Comparison of ENCODE assay signal across 10 mouse cellular contexts in the genomic region with DNA sequence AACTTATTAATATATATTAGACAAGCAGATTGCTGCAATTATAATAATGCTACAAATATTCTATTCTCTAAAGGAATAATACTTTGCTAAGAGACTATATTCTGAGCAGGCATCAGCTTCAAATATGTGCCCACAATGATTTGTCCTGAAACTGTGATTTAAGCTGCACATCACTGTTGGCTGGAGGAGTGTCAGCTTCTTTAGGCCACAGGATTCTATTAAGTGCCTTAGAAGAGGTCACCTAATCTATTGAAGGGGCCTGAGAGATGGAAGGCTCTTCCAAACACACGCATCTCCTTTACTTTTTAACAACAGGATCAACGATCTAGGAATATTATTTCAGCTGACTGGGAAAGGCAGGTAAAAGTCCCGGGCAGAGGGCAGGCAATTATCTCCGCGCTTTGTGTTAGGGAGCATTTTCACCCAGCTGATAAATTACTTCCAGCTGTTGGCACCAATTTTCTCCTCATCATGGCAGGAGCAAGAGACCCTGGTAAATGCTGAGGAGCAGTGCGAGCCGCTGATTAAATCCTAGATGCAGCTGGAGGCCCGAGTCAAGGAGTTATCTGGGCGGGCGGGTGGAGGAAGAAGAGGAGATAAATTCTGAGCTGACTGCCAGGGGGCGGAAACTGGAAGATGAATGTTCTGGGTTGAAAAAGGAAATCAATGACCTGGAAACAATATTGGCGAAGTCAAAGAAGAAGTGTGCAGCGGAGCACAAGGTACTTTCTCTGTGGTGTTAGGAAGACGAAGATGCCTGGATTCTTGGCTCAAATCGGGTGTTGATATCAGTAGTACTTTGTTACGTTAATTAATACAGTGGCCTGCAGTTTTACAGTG.
DNase-seq lines count a peak whose midpoint lies in the region; ATAC-seq and TF ChIP-seq lines count a peak whose summit lies in the region.
"Had no signal": no experiment of that assay in that cellular context is flagged by ENCODE, and none has a peak within 500 bp of the region (broad histone marks: within the 10 kb centered on the region; RNA-seq: fewer than 3 reads in every experiment).

No protein-coding gene starts in this region.

- TF ChIP-seq POLR2A in cerebellum, adult 2 months (IDR thresholded peaks at IDR 0.05; ENCODE audit: borderline replicate concordance, insufficient read depth, low read length): no peak

- no peaks in the 10 kb centered on the region for H3K9me3 ChIP-seq in embryonic facial prominence, embryonic 12.5 days
- no peaks in the 10 kb centered on the region for H3K9me3 ChIP-seq in kidney, embryonic 16.5 days (ENCODE audit: low read length)
- no peaks in the 10 kb centered on the region for H3K9me3 ChIP-seq in midbrain, embryonic 14.5 days (ENCODE audit: control insufficient read depth, low read length)

- no peak overlapping the region for H3K4me3 ChIP-seq in embryonic facial prominence, embryonic 12.5 days
- H3K4me3 ChIP-seq in kidney, embryonic 16.5 days (ENCODE audit: low read length): no peak overlapping the region
- no peak overlapping the region for H3K4me3 ChIP-seq in midbrain, embryonic 14.5 days (replicated peaks; ENCODE audit: low read depth, low read length)
- H3K4me3 ChIP-seq in cerebellum, adult 2 months (replicated peaks; ENCODE audit: insufficient read depth, low read depth, low read length): no peak overlapping the region
- H3K4me3 ChIP-seq: erythroblast, embryonic 14.5 days had no signal

- peak; percentile 9 to 11 for DNase-seq in cerebellum, postnatal 10 days
- DNase-seq in cerebellum, postnatal 25 days: no peak
- DNase-seq in midbrain, embryonic 14.5 days: peak; percentile 59
- no peak for DNase-seq in cerebellum, adult 2 months
- DNase-seq in spleen, postnatal 36 days (ENCODE audit: low spot score in 2 of 2): no peak
- DNase-seq in cerebellum, adult 18-20 months: no peak
- DNase-seq: thymus, postnatal 14 days had no signal

- no peak overlapping the region for H3K27ac ChIP-seq in embryonic facial prominence, embryonic 12.5 days
- H3K27ac ChIP-seq in kidney, embryonic 16.5 days (ENCODE audit: low read length): no peak overlapping the region
- H3K27ac ChIP-seq in midbrain, embryonic 14.5 days (replicated peaks; ENCODE audit: low read depth, low read length): peak overlapping the region; percentile 47
- H3K27ac ChIP-seq in cerebellum, adult 2 months (ENCODE audit: insufficient read depth, low read length): no peak overlapping the region

- 25% methylated on average over 16 of the region's 16 CpGs for WGBS in embryonic facial prominence, embryonic 12.5 days
- 6% methylated on average over 16 of the region's 16 CpGs for WGBS in kidney, embryonic 16.5 days
- 48% methylated on average over 16 of the region's 16 CpGs for WGBS in midbrain, embryonic 14.5 days
- WGBS in cerebellum, adult 2 months: 36% methylated on average over 16 of the region's 16 CpGs

- H3K4me2 ChIP-seq in embryonic facial prominence, embryonic 12.5 days (replicated peaks): peak overlapping the region; percentile 33
- H3K4me2 ChIP-seq in kidney, embryonic 16.5 days (replicated peaks; ENCODE audit: low read depth, low read length): peak overlapping the region; percentile 34
- H3K4me2 ChIP-seq in midbrain, embryonic 14.5 days (ENCODE audit: low read length): peak overlapping the region; percentile 9; the same call in 1 of the 2 replicates

- no peaks in the 10 kb centered on the region for H3K36me3 ChIP-seq in embryonic facial prominence, embryonic 12.5 days
- no peaks in the 10 kb centered on the region for H3K36me3 ChIP-seq in kidney, embryonic 16.5 days (ENCODE audit: insufficient read depth, low read length)
- H3K36me3 ChIP-seq in midbrain, embryonic 14.5 days (ENCODE audit: control insufficient read depth, insufficient read depth, low read length): no peaks in the 10 kb centered on the region

- H3K9ac ChIP-seq in embryonic facial prominence, embryonic 12.5 days: no peak overlapping the region
- no peak overlapping the region for H3K9ac ChIP-seq in kidney, embryonic 16.5 days (replicated peaks; ENCODE audit: low read length)
- H3K9ac ChIP-seq in midbrain, embryonic 14.5 days (replicated peaks; ENCODE audit: low read length): no peak overlapping the region

- ATAC-seq in embryonic facial prominence, embryonic 12.5 days (ENCODE audit: insufficient number of reproducible peaks, insufficient read depth, low FRiP score, low TSS enrichment): no peak
- ATAC-seq in kidney, embryonic 16.5 days (ENCODE audit: low FRiP score, low TSS enrichment): peak; percentile 77; the same call in 1 of the 2 replicates
- peak; percentile 50; the same call in 1 of the 2 replicates for ATAC-seq in midbrain, embryonic 14.5 days (ENCODE audit: low FRiP score, low TSS enrichment)

- no peak for TF ChIP-seq CTCF in cerebellum, adult 2 months (IDR thresholded peaks at IDR 0.05; ENCODE audit: borderline replicate concordance, insufficient read depth, low read depth, low read length)

- H3K4me1 ChIP-seq in embryonic facial prominence, embryonic 12.5 days: peaks cover 9% of the 10 kb centered on the region
- 0 out of 2 replicates have a peak, but pooled peaks cover 6% of the 10 kb centered on the region for H3K4me1 ChIP-seq in kidney, embryonic 16.5 days (ENCODE audit: insufficient read depth, low read length)
- H3K4me1 ChIP-seq in midbrain, embryonic 14.5 days (ENCODE audit: control insufficient read depth, insufficient read depth, low read length): no peaks in the 10 kb centered on the region
- no peaks in the 10 kb centered on the region for H3K4me1 ChIP-seq in cerebellum, adult 2 months (ENCODE audit: control insufficient read depth, insufficient read depth, low read length)

- H3K27me3 ChIP-seq in embryonic facial prominence, embryonic 12.5 days: no peaks in the 10 kb centered on the region
- H3K27me3 ChIP-seq in kidney, embryonic 16.5 days (ENCODE audit: insufficient read depth, low read length): no peaks in the 10 kb centered on the region
- no peaks in the 10 kb centered on the region for H3K27me3 ChIP-seq in midbrain, embryonic 14.5 days (ENCODE audit: control insufficient read depth, insufficient read depth, low read length)
- no peaks in the 10 kb centered on the region for H3K27me3 ChIP-seq in cerebellum, adult 2 months (ENCODE audit: control insufficient read depth, insufficient read depth, low read length)

Comparison
In these comparisons a context has a peak if more than half of its experiments do, and no peak if none do; other contexts are left out.
1. DNase-seq: peak in cerebellum, postnatal 10 days (2 of 2) and midbrain, embryonic 14.5 days (single experiment); none in cerebellum, postnatal 25 days (0 of 2), cerebellum, adult 2 months (0 of 2), spleen, postnatal 36 days (0 of 2) and cerebellum, adult 18-20 months (0 of 2).
2. Peak in every context shown above with its lines, with median percentiles within 50 percentile points of each other: H3K4me2 ChIP-seq.